Mouse (Mus musculus) Muller cell, postnatal 12 days (primary cell): ENCODE measurements around the gene Cpt1c.
A peak's percentile ranks its signal among the peaks of the same experiment; 100 is the strongest.
"Not testable (repeated sequence)": the region's sequence is repeated elsewhere in the genome, so short reads cannot be mapped to it uniquely, and the experiment has no call there.

ENCODE experiments used
- DNase-seq: peaks from one replicate; pipeline ENCODE4 v3.0.0-alpha.2; 2015; ENCODE audit errors: inconsistent ontology term

Cpt1c gene

DNA sequence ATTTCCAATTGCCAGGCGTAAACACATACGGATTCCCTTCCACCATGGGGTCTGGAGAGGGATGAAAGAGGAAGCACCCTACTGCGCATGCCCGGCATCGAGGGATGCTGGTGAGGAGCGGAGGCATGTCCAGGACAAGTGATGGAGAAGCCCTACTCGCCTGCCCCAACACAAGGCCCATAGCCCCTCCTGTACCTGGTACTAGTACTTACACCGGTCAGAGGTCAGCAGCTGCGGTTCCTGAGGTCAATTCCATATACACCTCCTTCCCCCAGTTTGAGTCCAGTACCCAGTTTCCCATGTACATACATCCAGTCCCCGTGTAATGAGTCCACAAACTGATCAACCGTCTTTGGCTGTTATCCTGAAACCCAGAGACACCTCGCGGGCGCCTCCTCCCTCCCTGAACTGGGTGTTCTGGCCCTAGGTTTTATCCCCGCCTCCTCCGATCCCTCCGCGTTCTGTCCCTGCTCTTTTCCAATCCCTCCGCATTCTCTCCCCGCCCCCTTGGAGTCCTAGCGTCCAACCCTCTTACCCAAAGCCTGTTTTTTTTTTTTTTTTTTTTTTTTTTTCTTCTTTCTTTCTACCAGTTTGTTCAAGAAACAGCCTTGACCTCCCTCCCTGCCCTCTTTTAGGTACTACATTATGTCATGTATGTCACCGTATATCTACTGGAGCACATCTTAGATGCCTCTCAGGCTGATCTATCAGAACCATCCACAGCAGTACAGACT, at the start of gene Cpt1c:
Cpt1c (minus strand) TSS at position 469 of the 734 bp plus-strand sequence.
- peak; percentile 97 for DNase-seq

DNA sequence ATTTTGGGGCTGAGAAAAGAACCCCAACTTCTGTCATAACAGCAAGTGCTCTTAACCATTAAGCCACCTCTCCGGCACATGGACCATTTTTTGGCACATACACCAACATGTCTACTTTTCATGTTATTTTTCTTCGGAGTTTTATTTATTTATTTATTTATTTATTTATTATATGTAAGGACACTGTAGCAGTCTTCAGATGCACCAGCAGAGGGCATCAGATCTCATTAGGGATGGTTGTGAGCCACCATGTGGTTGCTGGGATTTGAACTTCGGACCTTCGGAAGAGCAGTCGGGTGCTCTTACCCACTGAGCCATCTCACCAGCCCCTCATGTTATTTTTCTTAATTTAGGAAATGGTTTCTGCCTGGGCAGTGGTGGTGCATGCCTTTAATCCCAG, 49.1 kb upstream of the Cpt1c start:
- DNase-seq = not testable (repeated sequence)

DNA sequence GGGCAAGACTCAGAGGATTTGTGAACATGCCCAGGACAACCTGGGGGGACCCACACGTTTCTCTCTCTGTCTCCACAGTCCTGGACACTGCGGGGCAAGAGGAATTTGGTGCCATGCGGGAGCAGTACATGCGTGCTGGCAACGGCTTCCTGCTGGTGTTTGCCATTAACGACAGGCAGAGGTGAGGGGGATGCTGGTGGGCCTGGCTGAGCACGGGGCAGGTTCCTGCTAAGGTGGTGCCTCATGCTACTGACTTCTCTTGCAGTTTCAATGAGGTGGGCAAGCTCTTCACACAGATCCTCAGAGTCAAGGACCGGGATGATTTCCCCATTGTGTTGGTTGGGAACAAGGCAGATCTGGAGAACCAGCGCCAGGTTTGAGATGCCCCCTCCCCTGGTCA, 45.6 kb upstream of the Cpt1c start:
- no peak for DNase-seq

DNA sequence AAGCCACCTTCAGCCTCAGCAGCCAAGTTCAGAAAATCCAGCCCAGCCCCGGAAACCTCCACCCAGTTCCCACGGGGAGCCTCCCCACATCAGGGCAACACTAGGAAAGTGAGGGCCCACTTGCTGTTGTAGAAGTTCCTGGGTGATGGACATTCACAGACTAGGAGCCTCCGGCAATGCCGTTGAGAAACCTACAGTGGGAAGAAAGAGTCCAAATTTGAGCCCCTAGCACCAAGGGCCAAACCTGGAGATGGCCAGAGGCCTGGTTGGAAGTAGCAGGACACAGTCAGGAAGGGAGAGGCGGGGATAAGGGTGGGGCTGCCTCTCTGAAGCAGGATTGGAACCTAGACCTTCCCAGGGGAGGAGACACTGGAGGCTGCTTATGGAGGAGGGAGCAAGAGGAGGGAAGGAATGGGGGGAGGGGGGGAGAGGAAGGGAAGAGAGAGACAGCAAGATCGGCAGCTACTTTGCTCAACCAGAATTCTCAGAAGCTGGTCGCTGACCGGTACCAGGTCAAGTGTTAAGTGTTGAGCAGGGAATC, 44.5 kb upstream of the Cpt1c start:
- peak; percentile 91 for DNase-seq

DNA sequence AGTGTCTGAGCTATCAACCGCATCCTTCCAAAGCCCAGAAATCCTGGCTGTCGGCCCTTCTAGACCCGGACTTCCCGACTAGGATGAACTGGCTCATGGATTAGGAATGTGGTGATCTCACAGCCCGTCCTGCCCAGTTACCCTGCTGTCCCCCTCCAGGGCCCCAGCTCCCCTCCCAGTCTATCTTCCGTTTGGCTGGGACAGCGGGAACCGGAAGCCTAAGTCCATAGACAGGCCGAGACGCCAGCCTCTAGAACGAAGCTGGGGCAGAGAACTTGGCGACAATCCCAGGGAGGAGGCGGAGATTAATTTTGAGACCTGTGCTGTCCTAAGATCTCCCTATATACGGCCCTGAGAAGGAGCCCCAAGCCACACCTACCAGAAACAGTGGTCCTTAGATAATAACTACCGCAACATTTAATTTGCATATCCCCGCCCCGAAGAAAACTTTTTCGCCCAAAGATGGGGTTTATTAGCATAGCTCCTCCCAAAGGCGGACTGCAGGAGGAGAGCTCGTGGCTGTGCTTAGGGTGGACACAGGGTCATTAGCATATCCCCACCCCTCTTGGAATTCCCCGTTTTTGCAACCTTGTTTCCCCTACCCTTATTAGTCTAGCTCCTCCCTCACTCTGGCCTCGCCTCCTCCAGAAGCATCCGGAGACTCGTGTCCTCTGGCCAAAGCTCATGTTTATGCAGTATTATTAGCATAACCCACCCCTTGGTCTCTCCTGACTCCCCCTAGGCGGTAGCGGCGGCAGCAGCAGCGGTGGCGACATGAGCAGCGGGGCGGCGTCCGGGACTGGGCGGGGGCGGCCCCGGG, 42.8 kb upstream of the Cpt1c start, which contains the start of gene Rras:
Rras (plus strand) TSS at position 720 of the 820 bp plus-strand sequence.
- peak; percentile 100 for DNase-seq

DNA sequence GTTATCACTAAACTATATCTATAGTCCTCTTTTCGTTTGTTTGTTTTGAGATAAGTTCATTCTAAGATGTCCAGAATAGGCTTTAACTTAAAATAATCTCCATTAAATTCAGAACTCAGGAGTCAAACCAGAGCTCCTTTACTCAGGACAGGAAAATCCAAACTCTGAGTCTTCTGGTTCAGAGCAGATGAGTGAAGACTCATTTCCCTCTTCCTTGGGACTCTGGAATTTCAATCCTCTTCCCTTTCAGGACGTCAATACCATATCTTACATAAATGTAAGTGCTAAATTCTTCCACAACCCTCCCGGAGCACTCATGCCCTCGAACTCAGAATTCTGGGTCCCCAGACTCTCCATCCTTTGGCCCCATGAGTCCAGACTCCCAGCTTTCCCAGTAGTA, 42.1 kb upstream of the Cpt1c start:
- DNase-seq = no peak

DNA sequence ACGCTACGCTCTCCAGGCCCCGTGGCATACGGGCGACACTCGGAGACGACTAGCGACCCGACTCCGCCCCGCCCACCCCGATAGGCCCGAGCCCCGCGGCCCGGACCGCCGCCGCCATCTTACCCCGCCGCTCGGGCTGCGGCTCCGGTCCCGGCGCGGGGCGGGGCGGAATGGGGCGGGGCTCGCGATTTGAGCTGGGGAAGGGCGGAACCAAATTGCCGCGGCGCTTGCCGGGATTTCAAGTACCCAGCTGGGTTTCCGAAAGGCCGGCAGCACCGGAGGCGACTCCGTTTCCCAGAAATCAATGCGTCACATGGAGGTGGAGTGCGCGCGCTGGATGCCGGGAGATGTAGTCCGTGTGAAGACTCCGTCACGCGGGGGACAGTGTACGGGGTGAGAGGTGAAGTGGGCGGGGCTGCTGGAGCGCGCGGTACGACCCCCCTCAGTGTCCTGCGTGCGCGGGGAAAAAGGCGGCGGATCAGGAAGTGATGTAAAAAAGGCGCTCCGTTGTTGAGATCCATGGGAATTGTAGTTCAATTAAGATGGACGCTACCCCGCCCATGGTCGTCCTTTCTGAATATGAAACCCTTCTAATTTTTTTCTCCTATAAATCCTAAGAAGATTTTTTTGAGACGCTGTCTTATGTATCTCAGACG, 41.4 kb upstream of the Cpt1c start, which contains the start of gene Scaf1:
Scaf1 (minus strand) TSS at position 407 of the 656 bp plus-strand sequence.
- DNase-seq = peak; percentile 99

DNA sequence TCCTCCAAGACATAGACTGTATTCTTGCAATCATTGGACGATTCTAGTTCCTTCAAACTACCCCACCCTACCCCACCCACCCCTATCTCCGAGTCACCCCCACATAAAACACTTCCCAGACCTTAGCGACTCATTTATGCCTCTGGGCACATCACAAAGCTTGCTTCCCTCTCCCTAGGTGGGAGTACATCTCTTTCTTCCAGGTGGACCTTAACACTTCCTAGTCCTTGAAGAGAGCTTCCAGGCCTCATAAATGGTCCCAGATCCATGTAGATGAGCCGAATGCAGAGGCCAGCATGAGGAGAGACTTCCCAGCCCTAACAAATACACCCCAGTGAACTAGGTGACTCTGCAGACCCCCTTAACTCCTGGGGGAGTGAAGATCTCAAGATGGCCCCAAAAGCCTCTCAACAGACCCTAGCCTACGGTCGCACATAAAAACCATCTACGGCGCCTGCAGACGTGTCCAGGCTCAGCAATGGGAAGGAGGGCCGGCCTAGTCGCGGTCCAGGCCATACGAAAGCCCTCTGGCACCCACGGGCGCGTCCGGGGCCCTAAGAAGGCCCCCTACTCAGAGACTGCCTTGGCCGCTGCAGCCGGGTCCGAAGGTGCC, 40.8 kb upstream of the Cpt1c start:
- DNase-seq = no peak

DNA sequence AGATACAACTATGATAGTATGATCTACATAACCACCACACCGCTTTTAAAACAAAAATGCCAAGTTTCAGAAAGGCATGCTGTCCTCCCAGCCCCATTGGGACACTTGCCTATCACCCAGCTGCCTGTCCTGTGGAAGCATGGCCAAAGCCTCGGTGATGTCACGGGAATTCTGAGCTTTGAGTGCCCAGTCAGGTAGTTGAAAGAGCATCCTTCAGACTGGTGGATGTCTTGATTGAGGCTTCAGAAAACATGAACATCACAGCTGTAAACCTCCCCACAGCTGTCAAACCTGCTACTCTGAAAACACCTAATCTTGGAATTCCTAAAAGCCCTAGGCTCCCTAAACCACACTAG, 39.4 kb upstream of the Cpt1c start:
- DNase-seq = no peak

DNA sequence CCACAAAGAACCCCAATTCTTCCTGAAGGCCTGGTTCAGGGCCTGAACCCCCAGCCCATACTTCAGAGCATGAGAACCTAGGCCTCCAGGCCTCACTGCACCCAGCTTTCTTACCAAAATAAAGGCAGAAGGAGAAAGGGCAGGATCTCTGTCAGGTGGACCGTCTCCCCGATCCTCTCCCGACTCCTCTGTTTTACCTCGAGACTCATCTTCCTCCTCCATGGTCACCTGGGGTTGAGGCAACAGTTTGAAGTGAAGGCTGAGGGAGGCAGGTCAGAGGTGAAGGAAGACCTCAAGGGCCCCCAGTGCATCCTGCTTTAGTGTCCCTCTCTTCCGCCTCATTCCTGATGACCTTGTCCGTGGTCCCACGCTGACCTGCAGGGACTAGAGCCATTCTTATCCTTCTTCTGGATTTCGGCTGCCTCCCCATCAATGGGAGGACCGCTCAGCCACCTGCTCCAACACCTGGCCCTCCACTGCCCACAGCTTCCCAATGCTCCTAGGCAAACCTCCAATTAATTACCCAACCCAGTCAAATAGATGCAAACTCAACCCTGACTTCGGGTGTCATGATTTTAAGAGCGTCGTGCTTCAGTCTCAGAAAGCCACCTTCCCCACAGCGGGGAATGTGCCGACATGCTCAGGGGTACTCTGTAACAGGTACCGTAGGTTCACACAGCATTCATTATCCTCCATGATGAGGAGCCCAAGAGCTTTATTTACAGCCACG, 38.9 kb upstream of the Cpt1c start:
- DNase-seq = no peak

DNA sequence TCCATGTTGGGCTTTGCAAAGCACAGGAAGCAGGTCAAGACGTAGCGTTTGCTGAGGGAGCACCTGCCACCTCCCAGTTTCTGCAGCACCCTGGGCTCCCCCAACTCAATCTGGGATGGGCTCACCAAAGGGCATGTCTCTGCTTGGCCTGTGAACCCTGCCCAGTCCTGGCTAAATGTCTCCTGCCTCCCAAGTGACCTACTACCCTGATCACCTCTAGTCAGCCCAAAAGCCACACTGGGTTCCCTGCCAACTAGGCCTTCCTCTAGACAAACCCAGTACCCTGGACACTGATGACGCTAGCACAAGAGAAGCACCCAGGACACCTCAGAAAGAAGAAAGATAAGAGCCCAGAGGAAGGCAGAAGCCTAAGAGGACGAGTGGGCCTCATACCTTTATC, 38.2 kb upstream of the Cpt1c start:
- DNase-seq = no peak

DNA sequence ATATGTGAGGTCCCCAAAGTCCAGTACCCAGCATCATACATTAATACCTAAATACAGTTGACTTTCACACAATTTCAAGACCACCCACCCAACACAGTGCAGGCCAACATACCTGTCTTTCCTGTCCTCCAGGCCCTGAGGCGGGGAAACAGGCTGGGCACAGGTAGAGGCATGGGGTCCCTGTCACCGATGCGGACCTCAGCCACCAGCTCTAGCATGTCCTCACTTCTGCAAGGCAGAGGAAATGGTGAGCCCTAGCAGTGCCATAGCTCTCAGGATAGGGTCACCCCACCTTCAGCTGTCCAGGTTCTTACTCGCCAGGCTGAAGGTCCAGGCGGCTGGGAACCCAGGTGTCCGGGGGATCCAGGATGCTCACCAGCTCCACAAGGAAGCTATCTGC, 37.4 kb upstream of the Cpt1c start:
- no peak for DNase-seq

DNA sequence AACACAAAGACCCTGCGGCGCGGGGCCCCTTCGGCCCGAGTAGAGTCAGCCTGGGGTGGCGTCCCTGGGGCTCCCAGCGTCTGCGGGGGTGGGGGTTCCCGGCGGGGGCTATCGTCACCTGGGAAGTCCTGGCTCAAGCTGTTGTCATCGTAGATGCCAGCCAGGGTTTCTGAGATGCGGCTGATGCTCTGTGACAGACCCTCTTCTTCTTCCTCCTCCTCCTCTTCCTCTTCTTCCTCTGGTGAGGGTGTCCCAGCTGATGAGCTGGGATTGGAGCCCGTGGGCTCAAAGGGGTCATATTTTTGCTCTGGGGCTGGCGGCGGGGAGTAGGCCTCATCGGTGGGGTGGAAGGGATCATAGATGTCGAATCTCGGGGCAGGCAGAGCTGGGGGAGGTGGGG, 33.8 kb upstream of the Cpt1c start:
- DNase-seq = no peak

DNA sequence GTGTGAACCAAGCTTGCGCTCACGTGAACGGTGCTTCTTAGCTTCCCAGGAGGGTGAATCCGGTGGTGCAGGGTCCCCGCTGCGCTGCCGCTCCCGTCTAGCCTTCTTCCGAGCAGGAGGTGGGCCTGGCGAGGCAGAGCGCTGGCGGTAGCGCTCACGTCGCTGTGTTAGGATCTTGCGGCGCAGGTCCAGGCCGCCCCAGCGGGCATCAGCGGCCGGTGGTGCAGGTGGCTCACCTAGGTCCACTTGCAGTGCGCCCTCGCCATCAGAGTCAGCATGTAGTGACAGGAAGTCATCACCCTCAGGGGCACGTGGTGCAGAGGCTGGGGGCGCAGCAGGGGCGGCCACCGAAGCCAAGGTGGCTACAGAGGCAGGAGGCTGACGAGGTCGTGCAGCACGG, 33.2 kb upstream of the Cpt1c start:
- DNase-seq = no peak

DNA sequence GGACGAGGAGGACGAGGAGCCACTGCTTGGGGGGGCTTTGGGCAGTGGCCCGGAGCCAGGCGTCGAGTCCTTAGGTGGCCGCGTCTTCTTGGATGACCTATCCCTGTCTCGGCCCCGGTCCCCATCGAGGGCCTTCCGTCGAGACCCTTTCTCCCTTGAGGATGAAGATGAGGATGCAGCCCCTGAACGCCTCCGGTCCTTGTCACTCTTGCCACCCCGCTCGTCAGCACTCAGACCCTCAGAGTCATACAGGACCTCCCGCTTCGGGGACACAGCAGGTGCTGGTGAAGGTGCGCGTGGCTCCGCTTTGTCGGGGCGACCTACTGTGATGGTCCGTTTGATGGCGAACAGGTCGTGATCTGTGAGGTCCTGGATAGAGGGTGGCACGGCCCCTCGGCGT, 32.5 kb upstream of the Cpt1c start:
- DNase-seq = no peak

DNA sequence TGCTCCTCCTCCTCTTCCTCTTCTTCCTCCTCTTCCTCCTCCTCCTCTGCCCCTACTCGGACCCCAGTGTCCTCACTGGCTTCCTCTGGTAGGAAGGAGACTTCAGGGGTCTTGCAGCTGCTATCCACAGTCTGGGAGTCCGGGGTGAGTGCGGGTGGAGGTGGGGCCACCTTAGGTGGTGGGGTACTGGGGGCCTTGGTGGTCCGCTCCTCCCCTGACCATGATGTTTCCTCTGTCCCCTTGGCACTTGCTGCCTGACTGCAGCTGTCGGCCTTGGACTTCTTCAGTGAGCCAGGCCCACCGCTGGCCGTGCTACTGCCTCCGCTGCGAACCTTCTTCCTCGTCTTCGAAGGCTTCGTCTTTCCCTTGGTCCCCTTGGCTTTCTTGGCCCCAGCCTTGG, 31.9 kb upstream of the Cpt1c start:
- no peak for DNase-seq

DNA sequence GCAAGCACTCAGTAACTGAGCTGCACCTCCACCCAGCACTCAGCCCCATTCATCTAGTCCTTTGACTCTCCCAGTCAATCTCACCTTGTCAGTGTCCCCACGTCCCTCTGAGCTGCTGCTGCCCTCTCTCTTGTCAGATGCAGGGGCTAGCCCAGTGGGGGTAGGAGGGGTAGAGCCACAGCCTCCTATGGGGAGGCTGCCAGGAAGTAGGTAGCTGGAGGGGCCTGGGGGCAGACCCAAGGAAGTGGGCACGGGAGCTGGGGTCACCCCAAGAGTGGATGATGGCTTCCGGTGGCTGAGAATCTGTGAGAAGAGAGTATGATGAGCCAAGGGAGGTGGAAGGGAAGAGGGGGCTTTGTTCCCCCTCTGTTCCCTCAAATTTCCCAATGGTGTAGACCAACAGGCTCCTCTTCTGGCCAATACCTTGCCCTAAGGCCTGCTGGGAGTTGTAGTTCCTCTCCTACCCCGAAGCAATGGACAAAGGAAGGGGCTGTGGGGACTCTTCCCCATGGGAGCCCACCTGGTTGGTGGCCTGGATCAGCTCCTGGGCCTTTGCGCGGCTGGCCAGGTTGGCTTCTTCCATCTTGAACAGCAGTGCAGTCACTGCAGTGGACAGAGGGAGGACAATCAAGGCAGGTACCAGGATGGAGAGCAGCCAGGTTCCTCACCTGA, 30.8 kb upstream of the Cpt1c start:
- no peak for DNase-seq

DNA sequence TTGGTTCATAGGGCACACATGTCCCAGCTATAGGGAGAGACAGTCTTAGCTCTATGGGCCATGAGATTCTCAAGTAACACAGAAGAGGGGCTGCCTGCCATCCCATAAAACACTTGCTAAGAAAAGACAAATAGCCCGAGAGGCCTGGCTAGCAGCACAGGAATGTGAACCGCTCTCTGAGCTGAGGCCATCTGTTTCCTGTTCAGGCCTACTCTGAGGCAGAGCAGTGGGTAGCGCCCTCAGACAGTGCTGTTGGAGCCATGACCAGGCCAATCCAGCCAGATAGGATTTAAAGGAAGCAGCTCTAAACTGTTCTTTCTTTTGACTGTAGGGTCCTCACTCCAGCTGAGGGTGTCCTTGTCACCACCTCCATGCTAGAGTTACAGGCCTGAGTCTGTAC, 29.9 kb upstream of the Cpt1c start:
- no peak for DNase-seq

DNA sequence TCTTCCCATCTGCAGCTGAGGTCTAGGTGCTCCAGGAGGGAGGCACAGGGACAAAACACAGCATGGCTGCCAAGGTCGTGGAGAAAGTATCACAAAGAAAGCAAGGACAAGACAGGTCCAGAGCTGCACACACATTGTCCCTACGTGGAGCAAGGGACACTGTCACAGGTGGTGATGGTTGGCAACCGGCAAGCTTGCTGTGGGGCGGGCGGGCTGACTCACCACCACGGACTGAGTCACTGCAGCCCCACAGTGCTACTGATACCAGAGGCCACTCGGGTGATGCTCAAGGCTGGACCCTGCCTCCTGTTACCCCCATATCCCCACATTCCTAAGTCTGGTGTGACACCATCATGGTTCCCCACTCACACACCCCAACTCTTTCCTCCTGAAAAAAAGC, 27.8 kb upstream of the Cpt1c start:
- DNase-seq = peak; percentile 41

DNA sequence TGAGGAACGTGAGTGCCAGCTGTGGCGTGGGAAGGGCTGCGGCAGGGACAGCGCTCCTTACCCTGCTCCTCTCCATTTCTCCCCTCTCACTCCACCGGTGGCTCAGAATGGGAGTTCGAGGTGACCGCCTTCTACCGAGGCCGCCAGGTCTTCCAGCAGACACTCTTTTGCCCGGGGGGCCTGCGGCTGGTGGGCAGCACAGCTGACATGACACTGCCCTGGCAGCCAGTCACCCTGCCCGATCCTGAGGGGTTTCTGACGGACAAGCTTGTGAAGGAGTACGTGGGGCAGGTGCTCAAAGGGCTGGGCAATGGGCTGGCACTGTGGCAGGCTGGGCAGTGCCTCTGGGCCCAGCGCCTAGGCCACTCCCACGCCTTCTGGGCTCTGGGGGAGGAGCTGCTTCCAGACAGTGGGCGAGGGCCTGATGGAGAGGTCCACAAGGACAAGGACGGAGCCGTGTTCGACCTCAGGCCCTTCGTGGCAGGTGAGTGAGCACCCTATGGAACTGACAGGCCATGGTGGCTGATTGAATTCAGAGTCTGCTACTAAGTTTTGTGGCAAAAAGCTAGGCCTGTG, 26.0 kb upstream of the Cpt1c start:
- no peak for DNase-seq
